Mouse (Mus musculus) spleen, adult 18-20 months (tissue): ENCODE measurements around the gene Magi2.
"Not testable (repeated sequence)": the region's sequence is repeated elsewhere in the genome, so short reads cannot be mapped to it uniquely, and the experiment has no call there.

Experiments used
- DNase-seq, 2 experiments: peaks; one replicate each; pipeline ENCODE4 v3.0.0; 2022; ENCODE audit warnings: mixed read lengths in 2 of 2

Magi2 gene

DNA sequence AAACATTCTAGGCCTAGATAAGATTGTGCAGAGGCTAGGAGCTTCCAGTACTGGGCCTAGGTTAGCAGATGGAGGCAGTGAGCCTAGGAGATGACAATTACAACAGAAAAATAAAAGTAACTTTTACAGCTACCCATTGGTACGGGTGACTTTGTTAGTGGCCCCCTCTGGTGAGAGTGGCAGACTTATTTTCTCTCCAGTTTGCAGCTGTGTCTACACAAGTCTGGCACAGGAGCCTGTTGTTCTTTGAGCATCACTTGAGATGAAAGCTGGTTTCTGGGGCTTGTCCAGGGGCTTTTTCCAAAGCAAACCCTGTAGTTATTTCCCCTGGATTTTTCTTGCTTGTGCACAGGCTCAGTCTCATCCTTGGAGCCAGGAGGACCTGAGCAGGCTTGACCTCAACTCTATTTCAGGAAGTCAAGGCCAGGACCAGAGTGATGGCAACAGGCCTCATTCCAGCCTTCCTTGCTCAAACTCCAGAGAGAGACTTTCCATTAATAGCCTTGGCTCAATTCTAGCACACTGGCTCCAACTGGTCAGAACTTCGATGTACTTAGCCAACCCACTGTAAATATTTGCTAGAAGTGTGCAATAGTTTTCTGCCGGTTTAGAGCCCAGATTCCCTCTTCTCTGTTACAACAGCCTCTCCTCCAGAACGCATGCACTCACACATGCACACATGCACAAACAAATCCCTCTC, 1493.5 kb downstream of the Magi2 start:
- no peak for DNase-seq

GRCm38 (mm10) chr5:20723226-20723625, 1496.4 kb downstream of the Magi2 start:
- not testable (repeated sequence) for DNase-seq

GRCm38 (mm10) chr5:20738795-20739194, 1512.0 kb downstream of the Magi2 start:
- DNase-seq, result no peak

GRCm38 (mm10) chr5:20741193-20741592, 1514.4 kb downstream of the Magi2 start:
- DNase-seq, result no peak

- DNase-seq, result no peak
These were observed 1515.1 kb downstream of the Magi2 start for GRCm38 (mm10) chr5:20741936-20742335.

DNA sequence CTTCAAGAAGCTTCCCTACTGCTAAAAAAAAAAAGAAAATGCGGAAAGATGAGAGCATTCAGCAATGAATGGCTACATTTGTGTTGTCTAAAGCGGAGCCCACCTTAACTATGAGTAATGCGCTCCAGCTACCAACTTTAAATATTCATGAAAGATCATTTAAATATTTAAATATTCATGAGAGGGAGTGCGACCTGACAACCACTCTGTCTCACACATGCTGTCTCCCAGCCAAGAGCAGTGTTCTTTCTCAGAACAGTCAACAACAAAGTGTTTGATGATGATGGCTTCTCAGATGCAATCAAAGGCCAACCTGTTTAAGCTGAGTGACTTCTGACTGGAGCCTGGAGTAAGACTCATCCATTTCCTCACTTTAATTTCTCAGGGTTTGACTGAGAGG, 1521.3 kb downstream of the Magi2 start:
- no peak for DNase-seq

GRCm38 (mm10) chr5:20748856-20749255, 1522.0 kb downstream of the Magi2 start:
- no peak for DNase-seq

- DNase-seq, result no peak
These were observed 1522.7 kb downstream of the Magi2 start for GRCm38 (mm10) chr5:20749535-20749934.

- no peak for DNase-seq
These were observed 1524.2 kb downstream of the Magi2 start for GRCm38 (mm10) chr5:20751000-20751399.

DNA sequence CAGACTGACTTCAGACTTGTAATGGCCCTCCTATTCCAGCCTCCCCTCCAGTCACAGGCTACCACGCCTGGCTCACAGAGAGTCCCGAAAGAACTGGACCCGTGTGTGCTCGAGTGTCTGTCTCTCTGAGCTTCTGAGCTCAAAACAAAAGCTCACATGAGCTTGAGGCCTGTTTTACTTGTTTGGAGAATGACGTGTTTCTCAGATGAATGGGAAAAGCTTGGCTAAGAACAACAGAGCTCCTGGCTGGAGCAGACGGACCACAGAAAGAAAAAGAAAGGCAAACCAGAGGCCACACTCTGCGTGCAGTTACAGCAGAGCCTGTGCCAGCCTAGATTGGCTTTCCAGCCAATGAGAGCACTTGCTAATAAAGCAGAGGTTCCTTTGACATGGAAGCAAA, 1524.9 kb downstream of the Magi2 start:
- DNase-seq, result no peak

DNA sequence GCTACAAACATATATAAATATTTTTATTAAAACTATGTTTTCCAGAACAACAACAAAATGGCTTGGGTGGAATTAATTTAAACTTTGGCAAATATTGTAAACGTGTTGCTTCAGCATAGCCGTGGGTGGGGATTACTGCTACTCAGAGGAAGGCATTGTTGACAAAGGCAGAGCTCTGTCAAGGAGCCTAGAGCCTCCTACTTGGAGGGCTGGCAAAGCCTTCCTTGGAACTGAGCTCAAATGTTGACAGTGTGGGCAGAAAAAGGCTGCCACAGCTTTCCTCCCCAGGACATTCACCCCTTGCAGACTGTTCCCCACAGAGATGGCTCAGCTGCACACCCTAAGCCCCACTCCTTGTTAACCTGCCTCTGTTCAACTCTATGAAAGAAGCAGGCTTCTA, 1526.3 kb downstream of the Magi2 start:
- DNase-seq, result no peak

GRCm38 (mm10) chr5:20753963-20754362, 1527.1 kb downstream of the Magi2 start:
- DNase-seq, result no peak
